Mouse (Mus musculus) layer of hippocampus, adult 18-20 months (tissue): ENCODE measurements around the gene Ctss. TPM values are rescaled to one million over a fixed set of nuclear protein-coding genes. Genes with fewer than 3 reads are reported as not detected.

Source experiments
- DNase-seq, 2 experiments: peaks; one replicate each; pipeline ENCODE4 v3.0.0; 2022; ENCODE audit warnings: low spot score in 2 of 2
- long read RNA-seq: library from polyadenylated mRNA; stranded (forward); transcript quantifications from one replicate; pipeline ENCODE4 v2.0.0, GENCODE M21; 2021
- total RNA-seq, 2 experiments: library from RNA; stranded (reverse); gene quantifications; 2 replicates each; pipeline ENCODE4 v1.2.3; 2021

Gene Ctss
- 10 to 100 TPM; 72.3 to 90.7 TPM for total RNA-seq
- long read RNA-seq, transcript Ctss-202 (8 exons, 1,355 nt), result major isoform, 42 of 49 reads
- long read RNA-seq, transcript Ctss-201 (8 exons, 1,355 nt), result minor isoform, 5 of 49 reads
- long read RNA-seq, partial matches to known transcripts, result 1 of 49 reads
- long read RNA-seq, other reads (novel, unspliced or antisense), result 1 of 49 reads

GRCm38 (mm10) chr3:95526622-95527211, at the start of gene Ctss:
Gene Ctss, plus strand, starts transcription at chr3:95526786.
- no peak for DNase-seq

GRCm38 (mm10) chr3:95478966-95479365, 47.6 kb upstream of the Ctss start:
- DNase-seq, result no peak

GRCm38 (mm10) chr3:95486421-95486820, 40.2 kb upstream of the Ctss start:
- DNase-seq, result no peak

GRCm38 (mm10) chr3:95488679-95489078, 37.9 kb upstream of the Ctss start:
- DNase-seq, result no peak

- no peak for DNase-seq
Observed at GRCm38 (mm10) chr3:95490238-95490637, 36.3 kb upstream of the Ctss start.

- DNase-seq, result peak in 1 of 2 experiments; percentile 62
Observed at GRCm38 (mm10) chr3:95494342-95494741, 32.2 kb upstream of the Ctss start.

- DNase-seq, result no peak
Observed at GRCm38 (mm10) chr3:95498229-95498628, 28.4 kb upstream of the Ctss start.

- no peak for DNase-seq
Observed at GRCm38 (mm10) chr3:95499024-95499423, 27.6 kb upstream of the Ctss start, which contains the start of gene Ctsk. Gene Ctsk, plus strand, starts transcription at chr3:95499256.

GRCm38 (mm10) chr3:95499496-95500140, 27.0 kb upstream of the Ctss start:
- peak in 1 of 2 experiments; percentile 18 for DNase-seq

GRCm38 (mm10) chr3:95502312-95502711, 24.3 kb upstream of the Ctss start:
- no peak for DNase-seq

GRCm38 (mm10) chr3:95509348-95509747, 17.2 kb upstream of the Ctss start:
- no peak for DNase-seq

GRCm38 (mm10) chr3:95511611-95512180, 14.9 kb upstream of the Ctss start:
- DNase-seq, result no peak

GRCm38 (mm10) chr3:95516614-95517041, 10.0 kb upstream of the Ctss start:
- DNase-seq, result no peak

- DNase-seq, result peak; percentile 67 to 90
Observed at GRCm38 (mm10) chr3:95517493-95517898, 9.1 kb upstream of the Ctss start.

GRCm38 (mm10) chr3:95518891-95519290, 7.7 kb upstream of the Ctss start:
- peak in 1 of 2 experiments; percentile 26 for DNase-seq

- no peak for DNase-seq
Observed at GRCm38 (mm10) chr3:95519315-95519714, 7.3 kb upstream of the Ctss start.

- no peak for DNase-seq
Observed at GRCm38 (mm10) chr3:95520100-95520499, 6.5 kb upstream of the Ctss start.

- no peak for DNase-seq
Observed at GRCm38 (mm10) chr3:95521168-95521567, 5.4 kb upstream of the Ctss start.

GRCm38 (mm10) chr3:95523662-95524061, 2.9 kb upstream of the Ctss start:
- no peak for DNase-seq

GRCm38 (mm10) chr3:95524673-95525072, 1.9 kb upstream of the Ctss start:
- DNase-seq, result no peak

GRCm38 (mm10) chr3:95526111-95526510, 475 bp upstream of the Ctss start:
- DNase-seq, result no peak

GRCm38 (mm10) chr3:95529814-95530213, 3.2 kb downstream of the Ctss start:
- no peak for DNase-seq
